Mouse (Mus musculus): Measurements from ENCODE around the gene Slc25a13. TPM values are rescaled to one million over a fixed set of nuclear protein-coding genes. Genes with fewer than 3 reads are reported as not detected.

Slc25a13 gene
- polyA plus RNA-seq, 1 experiment from 2014 or later, result 48.8 TPM

DNA sequence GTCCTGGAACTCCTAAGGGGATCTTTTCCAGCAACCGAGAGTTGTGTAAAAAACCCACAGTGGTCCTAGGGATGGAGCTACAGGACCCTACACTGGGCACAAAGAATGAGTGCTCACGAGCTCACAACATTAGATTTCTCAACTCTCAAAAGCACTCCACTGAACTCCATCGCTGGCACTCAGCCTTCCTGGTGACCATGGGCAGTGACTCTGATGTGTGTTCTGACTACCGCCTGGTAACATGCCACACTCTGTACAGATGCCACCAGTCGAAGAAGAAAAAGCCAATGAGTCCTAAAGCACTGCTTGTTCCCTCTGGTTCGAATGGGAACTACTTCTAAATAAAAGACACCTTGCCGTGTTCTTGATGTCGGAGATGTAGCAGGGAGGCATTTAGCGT, 111.4 kb downstream of the Slc25a13 start:
- H3K27me3 ChIP-seq (ENCODE audit: insufficient read depth, low read length), result no peaks in the 10 kb centered on the region
- H3K9me3 ChIP-seq (ENCODE audit: low read length), result no peaks in the 10 kb centered on the region
- no peak overlapping the region for H3K4me2 ChIP-seq (replicated peaks; ENCODE audit: low read depth, low read length)
- WGBS, result 92% methylated on average over 9 of the region's 9 CpGs
- no peak overlapping the region for H3K9ac ChIP-seq (replicated peaks; ENCODE audit: low read length)
- no peaks in the 10 kb centered on the region for H3K4me1 ChIP-seq (ENCODE audit: insufficient read depth, low read length)
- peaks cover 13% of the 10 kb centered on the region; the same call in 1 of the 2 replicates for H3K36me3 ChIP-seq (ENCODE audit: insufficient read depth, low read length)
- no peak for ATAC-seq (ENCODE audit: low FRiP score, low TSS enrichment)
- no peak overlapping the region for H3K27ac ChIP-seq (ENCODE audit: low read length)
- H3K4me3 ChIP-seq (ENCODE audit: low read length), result no peak overlapping the region

DNA sequence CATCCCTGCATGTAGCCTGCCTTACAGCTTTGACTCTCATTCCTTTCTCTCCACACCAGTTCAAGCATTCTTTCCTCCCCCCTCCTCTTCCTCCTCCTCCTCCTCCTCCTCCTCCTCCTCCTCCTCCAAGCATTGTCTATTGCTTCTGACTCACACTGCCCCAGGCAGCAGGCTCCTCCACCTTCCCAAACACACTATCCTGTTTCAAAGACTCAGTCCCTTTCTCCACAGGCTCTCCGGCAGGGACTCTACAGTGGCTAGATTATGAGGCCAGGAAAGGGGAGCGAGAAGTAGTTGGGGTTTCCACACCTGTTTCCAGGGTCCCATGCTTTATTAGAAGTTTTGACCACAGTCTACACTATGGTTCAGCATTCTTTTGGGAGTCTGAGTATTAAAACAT, 113.5 kb downstream of the Slc25a13 start:
- 59% methylated on average over 2 of the region's 2 CpGs for WGBS
- ATAC-seq (ENCODE audit: low FRiP score, low TSS enrichment), result 0 out of 2 replicates have a peak, but pooled peaks have one; percentile 12
- H3K4me3 ChIP-seq (ENCODE audit: low read length), result no peak overlapping the region

DNA sequence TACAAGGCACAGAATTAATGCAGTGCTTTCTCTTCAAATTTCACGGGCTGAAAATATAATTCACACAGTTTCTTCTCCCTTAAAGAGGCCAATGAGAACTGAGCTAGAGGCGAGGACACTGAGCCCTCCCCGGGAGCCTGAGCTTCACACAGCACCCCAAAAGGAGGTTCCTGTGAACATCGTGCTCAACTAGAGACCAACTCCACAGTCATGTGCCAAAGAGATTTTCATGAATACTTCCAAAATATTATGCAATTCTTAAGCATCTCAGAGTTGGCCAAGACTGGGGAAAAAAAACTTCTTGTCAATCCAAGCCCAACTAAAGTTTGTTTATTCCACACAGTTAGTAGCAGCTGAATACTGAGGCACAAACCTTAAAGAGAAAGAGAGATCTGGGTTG, 115.4 kb downstream of the Slc25a13 start:
- ATAC-seq (ENCODE audit: low FRiP score, low TSS enrichment), result no peak
- H3K36me3 ChIP-seq (ENCODE audit: insufficient read depth, low read length), result 0 out of 2 replicates have a peak, but pooled peaks cover 7% of the 10 kb centered on the region
- H3K4me3 ChIP-seq (ENCODE audit: low read length), result no peak overlapping the region
- H3K4me1 ChIP-seq (ENCODE audit: insufficient read depth, low read length), result no peaks in the 10 kb centered on the region
- H3K27ac ChIP-seq (ENCODE audit: low read length), result no peak overlapping the region
- no peaks in the 10 kb centered on the region for H3K9me3 ChIP-seq (ENCODE audit: low read length)
- H3K27me3 ChIP-seq (ENCODE audit: insufficient read depth, low read length), result no peaks in the 10 kb centered on the region
- H3K9ac ChIP-seq (replicated peaks; ENCODE audit: low read length), result no peak overlapping the region
- 79% methylated on average over 4 of the region's 4 CpGs for WGBS
- no peak overlapping the region for H3K4me2 ChIP-seq (replicated peaks; ENCODE audit: low read depth, low read length)

More for the DNA sequence above, 113.5 kb downstream of the Slc25a13 start:
- Histone ChIP-seq H3K4me1 (ENCODE audit: insufficient read depth, low read length) (no peaks in the 10 kb centered on the region), H3K27me3 (ENCODE audit: insufficient read depth, low read length) (no peaks in the 10 kb centered on the region), H3K9me3 (ENCODE audit: low read length) (no peaks in the 10 kb centered on the region), H3K4me2 (replicated peaks; ENCODE audit: low read depth, low read length) (no peak overlapping the region), H3K9ac (replicated peaks; ENCODE audit: low read length) (no peak overlapping the region), H3K27ac (ENCODE audit: low read length) (no peak overlapping the region), H3K36me3 (ENCODE audit: insufficient read depth, low read length) (peaks cover 12% of the 10 kb centered on the region; the same call in 1 of the 2 replicates)

DNA sequence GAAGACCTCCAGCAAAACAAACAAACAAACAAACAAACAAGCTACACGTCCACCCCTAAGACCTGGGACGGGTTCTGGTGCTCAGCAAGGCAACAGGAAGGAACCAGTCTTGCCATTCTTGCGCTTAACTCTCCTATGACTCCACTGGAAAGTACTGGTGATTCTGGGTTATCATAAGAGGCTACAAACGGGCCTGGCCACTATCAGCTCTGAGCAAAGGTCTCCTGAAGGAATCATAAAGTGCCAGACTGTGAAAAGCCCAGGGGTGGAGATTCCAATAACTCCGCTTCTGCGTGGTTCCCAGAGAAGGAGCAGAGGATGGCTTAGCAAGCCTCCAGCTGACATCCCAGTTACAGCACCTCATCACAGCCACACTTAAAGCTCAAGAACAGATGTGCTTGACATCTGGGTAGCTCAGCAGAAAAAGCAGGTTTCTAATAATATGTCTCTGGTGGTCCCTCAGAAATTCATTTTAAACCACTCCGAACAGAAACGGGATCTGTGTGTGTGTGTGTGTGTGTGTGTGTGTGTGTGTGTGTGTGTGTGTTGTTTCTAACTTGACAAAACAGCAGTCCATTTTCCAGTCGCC, 116.0 kb downstream of the Slc25a13 start:
- Histone ChIP-seq H3K36me3 (ENCODE audit: insufficient read depth, low read length) (peaks cover 10% of the 10 kb centered on the region; the same call in 1 of the 2 replicates), H3K9me3 (ENCODE audit: low read length) (no peaks in the 10 kb centered on the region), H3K4me1 (ENCODE audit: insufficient read depth, low read length) (no peaks in the 10 kb centered on the region), H3K9ac (replicated peaks; ENCODE audit: low read length) (no peak overlapping the region), H3K27ac (ENCODE audit: low read length) (no peak overlapping the region), H3K4me2 (replicated peaks; ENCODE audit: low read depth, low read length) (no peak overlapping the region), H3K27me3 (ENCODE audit: insufficient read depth, low read length) (no peaks in the 10 kb centered on the region), H3K4me3 (ENCODE audit: low read length) (no peak overlapping the region)
- ATAC-seq (ENCODE audit: low FRiP score, low TSS enrichment), result no peak
- 80% methylated on average over 9 of the region's 9 CpGs for WGBS

DNA sequence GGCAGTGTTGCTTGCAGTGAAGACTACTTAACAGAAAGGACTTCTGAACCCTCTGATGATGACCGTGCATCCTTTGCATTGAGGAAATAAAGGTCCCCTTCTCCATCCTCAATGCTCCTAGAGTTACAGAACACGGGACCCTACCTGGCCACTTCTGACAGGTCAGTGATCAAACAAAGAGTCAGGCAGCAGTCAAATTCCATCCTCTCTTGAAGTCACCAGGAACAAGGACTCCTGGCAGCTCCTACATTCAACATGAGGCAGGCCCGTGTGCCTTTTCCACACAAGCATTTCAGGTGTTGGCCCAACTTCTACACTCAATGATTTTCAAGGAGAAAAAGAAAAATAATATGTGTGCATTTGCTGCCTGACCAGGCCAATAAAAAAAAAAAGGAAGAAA, 123.0 kb downstream of the Slc25a13 start:
- no peak for ATAC-seq (ENCODE audit: low FRiP score, low TSS enrichment)
- Histone ChIP-seq H3K9ac (replicated peaks; ENCODE audit: low read length) (no peak overlapping the region), H3K27me3 (ENCODE audit: insufficient read depth, low read length) (no peaks in the 10 kb centered on the region), H3K4me2 (replicated peaks; ENCODE audit: low read depth, low read length) (no peak overlapping the region), H3K27ac (ENCODE audit: low read length) (0 out of 2 replicates have a peak overlapping the region, but pooled peaks have one; percentile 1), H3K4me1 (ENCODE audit: insufficient read depth, low read length) (peaks cover 4% of the 10 kb centered on the region; the same call in 1 of the 2 replicates), H3K4me3 (ENCODE audit: low read length) (no peak overlapping the region), H3K9me3 (ENCODE audit: low read length) (no peaks in the 10 kb centered on the region), H3K36me3 (ENCODE audit: insufficient read depth, low read length) (peaks cover 5% of the 10 kb centered on the region; the same call in 1 of the 2 replicates)
- WGBS, result 52% methylated on average over 3 of the region's 3 CpGs

DNA sequence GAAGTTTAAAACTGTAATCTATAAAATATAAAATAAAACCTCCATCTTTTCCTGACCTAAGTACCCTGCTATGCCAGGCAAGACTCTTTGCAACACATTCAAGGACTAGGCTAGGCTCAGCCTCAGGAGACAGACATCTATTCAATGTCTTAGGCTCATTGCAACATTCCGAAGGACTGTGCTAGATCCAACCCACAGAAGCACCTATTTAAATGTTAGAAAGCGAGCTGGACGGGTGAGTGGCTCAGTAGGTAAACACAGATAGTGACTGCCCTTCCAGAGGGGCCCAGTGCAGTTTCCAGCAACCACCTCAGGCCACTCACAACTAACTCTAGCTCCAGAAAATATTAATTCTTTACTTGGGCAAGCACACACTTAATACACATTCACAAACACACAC, 123.5 kb downstream of the Slc25a13 start:
- no peak for ATAC-seq (ENCODE audit: low FRiP score, low TSS enrichment)
- Histone ChIP-seq H3K9me3 (ENCODE audit: low read length) (no peaks in the 10 kb centered on the region), H3K27ac (ENCODE audit: low read length) (0 out of 2 replicates have a peak overlapping the region, but pooled peaks have one; percentile 1), H3K4me1 (ENCODE audit: insufficient read depth, low read length) (peaks cover 4% of the 10 kb centered on the region; the same call in 1 of the 2 replicates), H3K4me2 (replicated peaks; ENCODE audit: low read depth, low read length) (no peak overlapping the region), H3K9ac (replicated peaks; ENCODE audit: low read length) (no peak overlapping the region), H3K27me3 (ENCODE audit: insufficient read depth, low read length) (no peaks in the 10 kb centered on the region), H3K36me3 (ENCODE audit: insufficient read depth, low read length) (peaks cover 3% of the 10 kb centered on the region; the same call in 1 of the 2 replicates), H3K4me3 (ENCODE audit: low read length) (no peak overlapping the region)
- 73% methylated on average over 3 of the region's 3 CpGs for WGBS

DNA sequence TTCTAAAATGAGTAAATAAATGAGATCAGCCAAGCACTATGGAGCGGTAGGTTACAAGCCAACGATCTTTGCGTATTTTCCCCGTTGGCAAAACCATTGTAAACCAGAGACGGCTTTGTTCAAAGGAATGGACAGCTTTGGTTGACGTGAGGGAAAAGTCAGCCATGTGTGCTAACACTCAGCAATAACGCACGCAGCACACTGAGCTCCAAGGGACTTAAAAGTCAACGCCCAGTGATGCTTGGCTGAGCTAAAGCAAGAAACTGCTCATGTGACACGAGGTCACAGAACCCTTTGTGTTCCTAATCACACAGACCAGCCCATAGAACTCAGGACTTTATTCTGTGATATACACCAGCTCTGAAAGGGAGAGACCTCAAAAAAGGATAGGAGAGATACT, 124.5 kb downstream of the Slc25a13 start:
- Histone ChIP-seq H3K4me2 (replicated peaks; ENCODE audit: low read depth, low read length) (no peak overlapping the region), H3K27me3 (ENCODE audit: insufficient read depth, low read length) (no peaks in the 10 kb centered on the region), H3K9me3 (ENCODE audit: low read length) (no peaks in the 10 kb centered on the region), H3K4me3 (ENCODE audit: low read length) (no peak overlapping the region), H3K9ac (replicated peaks; ENCODE audit: low read length) (no peak overlapping the region), H3K36me3 (ENCODE audit: insufficient read depth, low read length) (peaks cover 3% of the 10 kb centered on the region; the same call in 1 of the 2 replicates), H3K4me1 (ENCODE audit: insufficient read depth, low read length) (peaks cover 4% of the 10 kb centered on the region; the same call in 1 of the 2 replicates), H3K27ac (ENCODE audit: low read length) (peak overlapping the region; percentile 21; the same call in 1 of the 2 replicates)
- WGBS, result 40% methylated on average over 10 of the region's 10 CpGs
- ATAC-seq (ENCODE audit: low FRiP score, low TSS enrichment), result peak; percentile 84

DNA sequence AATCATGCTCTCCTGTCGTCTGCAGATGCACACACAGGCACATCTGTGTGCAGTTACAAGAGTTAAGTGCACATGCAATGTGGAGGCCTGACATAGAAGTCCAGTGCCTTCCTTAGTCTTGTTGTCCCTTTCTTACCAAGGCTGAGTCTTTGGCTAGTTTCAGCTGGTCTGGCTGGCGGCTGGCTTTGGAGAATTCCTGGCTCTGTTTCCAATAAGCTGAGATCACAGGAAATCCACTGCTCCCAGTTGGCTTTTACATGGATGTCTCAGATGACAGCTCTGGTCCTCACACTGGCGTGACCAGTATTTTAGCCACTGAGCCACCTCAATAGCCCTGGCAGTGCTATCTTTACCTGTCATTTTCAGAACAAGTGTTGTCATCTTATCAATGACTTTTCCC, 126.0 kb downstream of the Slc25a13 start:
- peaks cover 4% of the 10 kb centered on the region; the same call in 1 of the 2 replicates for H3K4me1 ChIP-seq (ENCODE audit: insufficient read depth, low read length)
- peaks cover under 1% of the 10 kb centered on the region; the same call in 1 of the 2 replicates for H3K36me3 ChIP-seq (ENCODE audit: insufficient read depth, low read length)
- 79% methylated on average over 3 of the region's 3 CpGs for whole genome bisulfite sequencing
- H3K27me3 ChIP-seq (ENCODE audit: insufficient read depth, low read length), result no peaks in the 10 kb centered on the region
- H3K9me3 ChIP-seq (ENCODE audit: low read length), result no peaks in the 10 kb centered on the region
- H3K4me3 ChIP-seq (ENCODE audit: low read length), result no peak overlapping the region
- ATAC-seq (ENCODE audit: low FRiP score, low TSS enrichment), result no peak
- H3K4me2 ChIP-seq (replicated peaks; ENCODE audit: low read depth, low read length), result no peak overlapping the region
- H3K9ac ChIP-seq (replicated peaks; ENCODE audit: low read length), result no peak overlapping the region
- H3K27ac ChIP-seq (ENCODE audit: low read length), result no peak overlapping the region

DNA sequence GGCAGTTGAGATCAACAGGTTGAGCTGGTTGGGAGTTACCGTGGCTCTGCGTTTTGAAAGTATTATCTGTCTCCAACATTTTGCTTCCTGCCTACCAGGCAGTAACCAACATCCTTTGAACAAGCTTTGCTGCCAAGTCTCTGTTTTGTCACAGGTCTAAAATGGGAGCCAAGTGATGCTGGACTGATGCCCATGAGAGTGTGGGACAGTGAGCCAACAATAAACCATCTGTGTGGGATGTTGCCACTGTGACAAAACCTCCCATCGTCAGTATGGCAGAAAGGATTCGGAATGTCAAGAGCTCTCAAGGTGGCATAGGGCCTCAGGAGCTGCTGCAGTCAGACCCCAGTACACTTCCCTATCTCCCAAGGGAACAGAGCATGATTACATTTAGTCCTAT, 128.8 kb downstream of the Slc25a13 start:
- no peaks in the 10 kb centered on the region; the same call in 1 of the 2 replicates for H3K4me1 ChIP-seq (ENCODE audit: insufficient read depth, low read length)
- no peak overlapping the region for H3K4me2 ChIP-seq (replicated peaks; ENCODE audit: low read depth, low read length)
- H3K9me3 ChIP-seq (ENCODE audit: low read length), result no peaks in the 10 kb centered on the region
- no peak overlapping the region for H3K9ac ChIP-seq (replicated peaks; ENCODE audit: low read length)
- ATAC-seq (ENCODE audit: low FRiP score, low TSS enrichment), result no peak
- no peaks in the 10 kb centered on the region for H3K27me3 ChIP-seq (ENCODE audit: insufficient read depth, low read length)
- no peak overlapping the region for H3K27ac ChIP-seq (ENCODE audit: low read length)
- WGBS, result 86% methylated on average over 4 of the region's 4 CpGs
- H3K36me3 ChIP-seq (ENCODE audit: insufficient read depth, low read length), result 0 out of 2 replicates have a peak, but pooled peaks cover 4% of the 10 kb centered on the region
- no peak overlapping the region for H3K4me3 ChIP-seq (ENCODE audit: low read length)

DNA sequence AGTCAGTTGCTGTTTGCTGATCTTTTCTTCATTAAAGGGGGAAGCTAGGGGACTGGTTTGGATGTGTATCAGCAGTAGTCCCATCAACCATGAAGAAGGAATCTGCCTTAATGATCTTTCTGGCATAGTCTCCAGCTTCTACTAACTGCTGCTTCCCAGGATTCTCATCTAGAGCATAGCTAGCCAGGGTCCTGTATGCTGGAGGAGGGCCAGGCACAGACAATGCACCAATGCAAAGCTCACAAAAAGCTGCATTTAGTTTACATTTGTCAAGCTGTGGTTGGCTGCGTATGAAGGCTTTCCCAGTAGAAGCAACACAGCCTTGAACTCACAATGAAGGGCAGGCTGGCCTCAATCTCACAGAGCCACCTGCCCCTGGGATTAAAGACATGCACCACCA, 136.5 kb downstream of the Slc25a13 start:
- H3K4me3 ChIP-seq (ENCODE audit: low read length), result no peak overlapping the region
- ATAC-seq (ENCODE audit: low FRiP score, low TSS enrichment), result no peak
- H3K4me2 ChIP-seq (replicated peaks; ENCODE audit: low read depth, low read length), result no peak overlapping the region
- no peak overlapping the region for H3K9ac ChIP-seq (replicated peaks; ENCODE audit: low read length)
- H3K9me3 ChIP-seq (ENCODE audit: low read length), result no peaks in the 10 kb centered on the region
- no peaks in the 10 kb centered on the region for H3K4me1 ChIP-seq (ENCODE audit: insufficient read depth, low read length)
- H3K36me3 ChIP-seq (ENCODE audit: insufficient read depth, low read length), result 0 out of 2 replicates have a peak, but pooled peaks cover 4% of the 10 kb centered on the region
- 94% methylated on average over 1 of the region's 1 CpGs for WGBS
- no peak overlapping the region for H3K27ac ChIP-seq (ENCODE audit: low read length)
- H3K27me3 ChIP-seq (ENCODE audit: insufficient read depth, low read length), result no peaks in the 10 kb centered on the region

Data from kidney, embryonic 16.5 days (tissue).